Mouse (Mus musculus) gastrocnemius, postnatal 14 days (tissue): Measurements from ENCODE around the gene Katnal1. TPM values are rescaled to one million over a fixed set of nuclear protein-coding genes. Genes with fewer than 3 reads are reported as not detected.

Experiments used
- DNase-seq: peaks from one replicate; pipeline ENCODE4 v3.0.0; 2021; ENCODE audit warnings: mixed read lengths
- intact Hi-C: fragments of 180-260 bp; cut with DNase I; formaldehyde crosslinking; loops from one replicate; pipeline ENCODE4 v1.15.1; 2025; ENCODE audit warnings: low total_unique reads
- total RNA-seq, 2 experiments: library from RNA; stranded (reverse); gene quantifications; 2 replicates each; pipeline ENCODE4 v1.2.3; 2021

Katnal1 gene
- total RNA-seq, 2 experiments from 2014 or later = 3.7 to 3.9 TPM

DNA sequence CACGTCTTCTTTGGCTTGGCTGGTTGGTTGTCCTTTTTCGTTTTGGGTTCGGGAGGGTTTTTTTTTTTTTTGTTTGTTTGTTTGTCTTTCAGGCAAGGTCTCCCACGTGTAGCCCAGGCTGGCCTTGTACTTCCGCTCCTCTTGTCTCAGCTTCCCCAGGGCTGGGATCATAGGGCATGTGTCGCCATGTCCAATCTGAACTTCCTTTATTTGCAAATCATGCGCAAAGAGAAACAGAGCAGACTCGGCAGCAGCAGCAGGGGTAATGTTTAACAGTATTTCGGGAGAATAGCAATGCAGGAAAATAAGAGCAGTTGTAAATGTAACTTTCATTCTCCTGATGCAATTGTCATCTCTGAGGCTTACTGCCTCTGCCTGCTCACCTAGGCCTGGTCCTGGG is 27.0 kb upstream of the Katnal1 start:
- intact Hi-C loops = no loop called here
- DNase-seq = no peak

DNA sequence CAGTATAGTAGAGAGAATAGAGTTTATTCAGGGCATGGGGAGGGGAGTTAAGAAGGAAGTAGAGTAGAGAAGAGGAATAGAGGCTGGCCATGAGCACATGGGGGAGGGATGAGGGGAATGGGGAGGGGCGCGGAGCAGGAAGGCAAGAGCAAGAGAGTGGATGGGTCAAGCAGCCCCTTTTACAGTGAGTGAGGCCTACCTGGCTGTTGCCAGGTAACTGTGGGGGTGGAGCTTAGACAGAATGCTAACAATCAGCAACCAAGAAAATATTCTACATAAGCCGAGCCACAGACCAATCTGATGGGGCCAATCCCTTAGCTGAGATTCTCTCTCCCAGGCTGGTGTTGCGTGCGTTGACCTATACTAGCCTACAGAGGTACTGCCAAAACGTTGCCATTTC is 26.5 kb upstream of the Katnal1 start:
- DNase-seq = no peak
- intact Hi-C loops = no loop called here

DNA sequence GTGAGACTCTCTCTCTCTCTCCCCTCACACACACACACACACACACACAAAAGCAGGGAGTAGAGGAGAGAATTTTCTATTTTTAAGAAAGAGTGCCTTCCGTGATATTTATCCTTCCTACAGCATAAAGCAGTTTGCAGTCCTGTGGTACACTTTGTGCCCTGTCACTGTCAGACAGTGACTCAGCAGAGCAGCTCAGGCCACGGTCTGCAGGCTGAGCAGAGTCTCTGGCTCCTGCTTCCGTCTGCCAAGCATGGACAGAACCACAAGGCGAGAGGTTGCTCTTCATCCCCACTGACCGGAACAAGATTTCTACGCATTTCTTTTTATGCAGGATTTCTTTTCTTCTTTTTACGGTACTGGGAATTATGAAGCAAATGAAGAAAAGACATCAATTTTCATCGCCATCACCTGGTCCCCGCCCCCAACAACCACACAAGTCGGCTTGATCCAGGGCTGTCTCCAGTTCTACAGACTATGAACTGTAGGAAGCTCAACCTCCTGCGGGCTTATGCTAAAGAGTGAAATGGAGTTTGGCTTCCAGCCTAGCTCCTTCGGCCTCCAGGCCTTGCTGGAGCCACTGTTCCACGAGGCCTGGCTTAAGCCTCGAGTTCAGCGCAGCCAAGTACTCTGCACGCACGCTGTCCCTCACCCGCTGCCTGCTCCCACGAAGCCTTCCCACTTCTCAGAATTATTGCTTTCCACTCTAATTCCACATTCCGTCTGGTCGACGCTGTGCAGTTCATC is 25.4 kb upstream of the Katnal1 start:
- DNase-seq = peak; percentile 43
- intact Hi-C loops = no loop called here

DNA sequence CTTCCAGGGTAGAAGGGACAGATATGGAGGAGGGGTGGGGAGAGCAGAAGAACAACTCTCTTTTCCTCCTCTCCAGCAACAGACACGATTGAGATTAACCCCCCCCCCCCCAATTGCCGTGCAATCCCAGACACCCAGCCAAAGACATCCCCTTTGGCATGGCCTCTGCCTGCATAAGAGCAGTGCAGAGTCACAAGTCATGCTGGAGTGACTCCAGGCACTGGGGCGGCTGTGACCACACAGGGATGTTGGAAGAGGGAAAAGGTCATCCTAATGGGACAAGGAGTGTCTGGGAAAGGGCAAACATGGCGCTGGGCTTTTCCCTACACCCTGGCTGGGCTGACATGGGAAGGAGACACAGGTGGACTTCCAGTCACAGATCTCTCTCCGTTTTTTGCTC is 24.0 kb upstream of the Katnal1 start:
- DNase-seq = peak; percentile 80
- intact Hi-C loops = no loop called here

- DNase-seq = no peak
Observed at GRCm38 (mm10) chr5:148952419-148952818, 23.3 kb upstream of the Katnal1 start.

DNA sequence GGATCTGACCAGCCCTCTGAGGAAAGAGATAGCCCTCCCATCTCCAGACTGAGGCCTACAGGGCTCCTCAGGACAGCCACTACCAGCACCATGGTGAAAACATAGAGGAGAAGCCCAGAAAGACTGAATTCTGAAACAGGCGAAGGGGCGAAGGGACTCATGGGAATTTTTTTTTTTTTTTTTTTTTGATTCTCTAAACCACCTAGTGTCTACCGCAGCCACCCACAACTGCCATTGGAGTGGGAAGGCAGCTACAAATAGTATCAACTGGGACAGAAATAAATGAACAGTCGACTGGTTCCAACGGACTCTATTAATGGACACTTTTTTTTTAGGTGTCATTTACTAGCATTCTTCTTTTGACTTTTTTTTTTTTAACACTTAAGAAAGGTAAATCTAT is 22.2 kb upstream of the Katnal1 start:
- DNase-seq = no peak
- intact Hi-C loops = no loop called here

More at GRCm38 (mm10) chr5:148952419-148952818, 23.3 kb upstream of the Katnal1 start:
- intact Hi-C loops = no loop called here

DNA sequence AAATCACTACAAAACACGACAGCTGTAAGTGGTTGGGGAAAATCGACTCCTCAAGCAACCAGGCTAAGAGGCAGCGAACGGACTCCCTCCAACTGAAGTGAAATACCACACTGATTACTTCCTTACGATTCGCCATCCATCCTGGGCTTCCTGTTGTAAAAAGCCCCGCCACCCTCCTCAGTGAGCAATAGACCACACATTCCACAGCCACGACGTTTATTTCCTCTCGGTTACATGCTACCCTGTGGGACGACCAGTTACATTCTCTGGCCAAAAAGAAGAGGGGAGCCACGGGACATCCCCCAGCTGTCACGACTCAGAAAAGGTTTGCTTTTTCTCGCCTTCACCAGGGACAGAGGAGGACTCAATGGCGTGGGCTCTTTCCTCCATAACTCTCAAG is 20.9 kb upstream of the Katnal1 start:
- no peak for DNase-seq
- intact Hi-C loops = no loop called here

DNA sequence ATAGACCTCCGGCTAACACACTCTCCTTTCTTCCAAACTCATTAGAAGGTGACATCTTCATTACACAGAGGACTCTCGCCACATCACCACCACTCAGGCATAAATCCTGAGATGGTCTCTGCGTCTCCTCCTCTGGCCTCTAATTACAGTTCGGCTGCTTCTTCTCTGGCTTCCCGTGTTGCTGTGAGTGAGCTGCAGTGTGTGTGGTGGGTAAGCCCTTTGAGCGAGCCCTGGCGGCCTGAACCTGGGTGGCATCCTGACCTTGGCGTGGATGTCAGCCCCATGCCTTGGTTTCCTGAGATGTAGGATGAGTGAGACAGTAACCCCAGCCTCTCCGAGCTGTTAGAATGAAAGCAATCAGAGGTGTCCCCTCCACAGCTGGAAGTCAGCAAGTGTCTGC is 19.5 kb upstream of the Katnal1 start:
- intact Hi-C loops = no loop called here
- DNase-seq = no peak

GRCm38 (mm10) chr5:148947412-148947811 is 18.3 kb upstream of the Katnal1 start:
- DNase-seq = no peak
- intact Hi-C loops = no loop called here

DNA sequence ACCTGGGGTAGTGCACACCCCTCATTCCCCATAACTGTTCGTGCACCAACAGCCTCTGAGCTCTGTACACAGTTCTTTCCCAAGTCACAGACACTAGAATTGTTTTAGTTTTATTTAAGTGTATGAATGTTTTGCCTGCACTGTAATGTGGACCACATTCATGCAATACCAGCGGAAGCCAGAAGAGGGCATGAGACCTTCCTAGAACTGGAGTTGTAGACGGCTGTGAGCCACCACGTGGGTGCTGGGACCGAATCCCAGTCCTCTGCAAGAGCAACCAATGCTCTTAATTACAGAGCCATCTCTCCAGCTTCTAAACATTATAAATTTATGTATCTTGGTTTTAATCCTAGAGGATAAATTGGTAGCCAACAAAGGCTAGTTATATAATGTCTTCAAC is 17.7 kb upstream of the Katnal1 start:
- intact Hi-C loops = no loop called here

GRCm38 (mm10) chr5:148945735-148946134 is 16.6 kb upstream of the Katnal1 start:
- intact Hi-C loops = no loop called here
- no peak for DNase-seq

More for the DNA sequence above, 17.7 kb upstream of the Katnal1 start:
- DNase-seq = no peak

- intact Hi-C loops = no loop called here
- no peak for DNase-seq
Observed at GRCm38 (mm10) chr5:148944024-148944423, 14.9 kb upstream of the Katnal1 start.

DNA sequence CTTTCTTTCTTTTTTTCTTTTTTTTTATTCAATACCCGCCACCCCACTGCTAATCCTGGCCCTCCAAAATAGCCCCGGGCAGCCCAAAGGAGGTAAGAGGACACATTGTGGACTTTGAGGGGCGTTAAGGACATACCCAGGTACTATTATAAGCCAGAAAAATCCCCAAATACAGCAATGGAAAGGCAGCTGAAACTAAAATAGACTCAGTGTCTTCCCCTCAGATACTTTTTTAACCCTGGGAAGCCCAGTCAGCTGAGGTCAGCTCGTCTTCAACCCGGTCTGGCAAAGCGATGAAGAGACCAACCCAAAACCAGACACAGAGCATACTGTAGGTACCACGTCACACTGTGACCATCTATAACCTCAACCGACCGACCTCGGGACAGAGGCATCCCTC is 14.3 kb upstream of the Katnal1 start:
- intact Hi-C loops = no loop called here
- DNase-seq = no peak

GRCm38 (mm10) chr5:148942957-148943356 is 13.8 kb upstream of the Katnal1 start:
- intact Hi-C loops = no loop called here
- no peak for DNase-seq

- DNase-seq = no peak
Observed at GRCm38 (mm10) chr5:148942305-148942704, 13.2 kb upstream of the Katnal1 start.

GRCm38 (mm10) chr5:148941867-148942266 is 12.7 kb upstream of the Katnal1 start:
- intact Hi-C loops = no loop called here
- DNase-seq = no peak

More at GRCm38 (mm10) chr5:148942305-148942704, 13.2 kb upstream of the Katnal1 start:
- intact Hi-C loops = no loop called here

DNA sequence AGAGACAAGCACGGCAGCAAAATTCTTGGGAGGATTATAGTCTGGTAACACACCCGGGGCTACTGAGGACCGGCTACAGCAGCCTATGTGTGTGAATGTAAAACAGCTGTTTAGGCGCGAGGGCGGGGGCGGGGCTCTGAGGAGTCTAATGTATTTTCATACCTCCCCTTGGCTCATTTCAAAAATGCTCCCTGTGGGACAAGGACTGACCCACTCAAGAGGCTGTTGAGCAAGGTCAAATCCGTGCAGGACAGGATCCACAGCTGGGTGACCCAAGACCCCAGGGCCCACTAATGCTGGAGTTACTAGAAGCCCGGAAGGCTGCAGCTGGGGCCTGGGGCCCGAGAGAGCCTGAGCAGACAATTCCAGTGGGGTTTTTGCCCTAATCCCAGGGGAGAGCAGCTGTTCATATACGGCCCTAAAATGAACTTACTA is 10.8 kb upstream of the Katnal1 start:
- peak; percentile 21 for DNase-seq
- intact Hi-C loops = no loop called here

DNA sequence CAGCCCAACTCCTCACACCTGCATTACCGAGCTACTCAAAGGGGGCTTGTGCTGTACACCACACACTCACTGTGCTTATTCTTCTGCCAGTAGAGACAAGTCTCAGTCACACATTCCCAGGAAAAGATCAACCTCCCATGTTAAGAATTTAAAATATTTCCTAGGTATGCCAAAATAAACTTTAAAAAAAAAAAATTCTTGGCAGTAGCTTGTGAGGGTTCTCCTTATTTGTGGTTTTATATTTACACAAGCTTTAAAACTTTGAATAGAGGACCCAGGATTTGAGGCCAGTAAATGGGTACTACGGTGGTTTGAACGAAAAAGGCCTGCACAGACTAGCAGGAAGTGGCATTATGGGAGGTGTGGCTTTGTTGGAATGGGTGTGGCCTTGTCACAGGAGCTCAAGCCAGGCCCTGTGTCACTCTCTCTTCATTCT is 7.4 kb upstream of the Katnal1 start:
- DNase-seq = no peak
- intact Hi-C loops = no loop called here

- no peak for DNase-seq
- intact Hi-C loops = no loop called here
Observed at GRCm38 (mm10) chr5:148935871-148936270, 6.8 kb upstream of the Katnal1 start.

GRCm38 (mm10) chr5:148935071-148935821 is 6.1 kb upstream of the Katnal1 start:
- intact Hi-C loops = no loop called here
- DNase-seq = no peak

DNA sequence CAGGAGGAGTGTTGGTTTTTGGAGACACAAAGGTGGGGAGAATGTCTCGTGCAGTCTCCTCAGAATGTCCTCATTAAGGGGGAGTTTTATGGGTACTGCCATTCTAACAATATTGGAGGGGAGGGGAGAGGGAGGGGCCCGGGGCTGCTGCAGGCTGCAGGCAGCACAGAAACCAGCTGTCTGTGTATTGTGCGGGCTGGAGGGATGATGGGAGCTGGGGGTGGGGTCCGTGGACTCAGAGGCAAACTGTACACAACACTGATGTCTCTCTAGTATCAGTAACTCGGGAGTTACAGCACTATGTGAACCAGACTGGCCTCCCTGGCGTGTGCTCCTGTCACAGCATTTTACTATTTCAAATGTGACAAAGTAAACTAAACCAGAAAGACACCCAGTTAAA is 5.3 kb upstream of the Katnal1 start:
- no peak for DNase-seq
- intact Hi-C loops = no loop called here
